Mouse (Mus musculus): Measurements from ENCODE around the gene Zfpm1. TPM values are rescaled to one million over a fixed set of nuclear protein-coding genes. Genes with fewer than 3 reads are reported as not detected.
A peak's percentile ranks its signal among the peaks of the same experiment; 100 is the strongest.

The Zfpm1 gene
- total RNA-seq, 2 experiments from 2014 or later = 10.6 to 12.8 TPM

DNA sequence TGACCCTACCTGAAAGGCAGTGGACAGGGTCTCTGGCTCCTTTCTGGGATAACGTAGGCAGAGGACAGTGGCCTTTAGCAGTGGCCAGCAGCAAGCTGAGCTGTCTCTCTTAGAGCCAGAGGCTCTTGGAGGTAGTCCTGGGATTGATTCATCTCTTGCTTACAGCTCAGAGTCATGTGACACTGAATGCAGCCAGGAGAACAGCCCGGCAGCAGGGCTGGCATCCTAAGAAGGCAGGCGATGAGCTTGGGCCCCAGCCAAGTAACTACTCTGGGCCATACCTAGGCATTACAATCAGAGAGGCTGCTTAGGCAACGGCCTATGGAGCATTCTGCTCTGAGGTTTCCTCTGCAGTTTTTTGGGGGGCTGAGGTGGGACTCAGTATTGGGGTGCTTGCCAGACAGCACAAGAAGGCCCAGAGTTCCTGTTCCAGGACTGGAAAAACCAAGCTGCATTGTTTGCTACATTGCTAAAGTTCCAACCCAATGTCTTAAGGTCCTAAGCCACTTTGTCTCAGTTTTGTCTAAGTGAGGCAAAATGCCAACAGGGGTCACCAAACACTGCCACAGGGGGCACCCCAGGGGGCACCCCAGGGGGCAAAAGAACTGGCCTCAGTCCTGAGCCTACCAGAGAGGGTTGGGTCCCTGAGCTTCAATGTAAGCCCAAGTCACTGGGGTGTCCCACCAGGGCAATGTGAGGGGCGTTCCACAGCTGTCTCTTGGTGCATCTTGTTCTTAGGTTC lies 66.0 kb downstream of the Zfpm1 start:
- no peak for DNase-seq

DNA sequence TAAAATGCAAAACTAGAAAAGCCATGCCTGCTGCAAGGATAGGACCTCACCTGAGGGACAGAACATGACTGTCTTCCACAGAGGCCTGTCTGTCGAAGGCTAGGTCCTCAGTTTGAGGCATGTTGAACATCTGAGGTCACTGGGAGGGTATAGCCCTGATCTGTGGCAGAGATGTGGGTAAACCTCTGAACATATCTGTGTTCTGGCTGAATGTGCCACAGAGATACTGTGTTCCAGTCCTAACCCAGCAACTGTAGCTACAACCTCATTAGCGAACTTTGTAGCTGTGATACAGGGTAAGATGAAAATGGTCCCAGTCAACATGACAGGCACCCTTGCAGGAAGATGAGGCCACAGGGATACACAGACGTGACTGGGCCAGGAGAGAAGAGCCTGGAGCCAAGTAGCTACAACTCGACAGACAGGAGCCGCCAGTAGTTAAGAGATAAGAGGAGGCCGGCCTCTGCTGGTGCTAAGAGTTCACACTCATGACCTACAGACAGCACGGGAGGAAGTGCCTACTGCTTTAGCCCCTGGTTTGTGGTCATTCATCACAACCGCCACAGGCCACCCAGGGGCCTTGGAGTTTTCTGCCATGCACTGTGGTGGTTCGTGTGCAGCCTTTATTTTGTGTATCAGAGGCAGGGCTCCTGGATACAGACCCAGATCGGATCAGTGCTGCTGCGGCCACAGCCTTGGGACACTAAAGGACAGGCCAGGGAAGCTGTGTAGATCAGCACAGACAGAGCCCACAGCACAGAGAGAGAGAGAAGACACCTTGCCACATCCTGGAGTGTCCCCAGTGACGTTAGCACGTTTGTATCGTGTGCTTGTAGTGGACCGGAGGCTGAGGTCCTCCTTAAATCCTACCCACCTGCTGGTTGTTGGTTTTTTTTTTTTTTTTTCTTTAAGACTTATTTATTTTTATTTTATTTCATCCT lies 67.7 kb downstream of the Zfpm1 start:
- no peak for DNase-seq

DNA sequence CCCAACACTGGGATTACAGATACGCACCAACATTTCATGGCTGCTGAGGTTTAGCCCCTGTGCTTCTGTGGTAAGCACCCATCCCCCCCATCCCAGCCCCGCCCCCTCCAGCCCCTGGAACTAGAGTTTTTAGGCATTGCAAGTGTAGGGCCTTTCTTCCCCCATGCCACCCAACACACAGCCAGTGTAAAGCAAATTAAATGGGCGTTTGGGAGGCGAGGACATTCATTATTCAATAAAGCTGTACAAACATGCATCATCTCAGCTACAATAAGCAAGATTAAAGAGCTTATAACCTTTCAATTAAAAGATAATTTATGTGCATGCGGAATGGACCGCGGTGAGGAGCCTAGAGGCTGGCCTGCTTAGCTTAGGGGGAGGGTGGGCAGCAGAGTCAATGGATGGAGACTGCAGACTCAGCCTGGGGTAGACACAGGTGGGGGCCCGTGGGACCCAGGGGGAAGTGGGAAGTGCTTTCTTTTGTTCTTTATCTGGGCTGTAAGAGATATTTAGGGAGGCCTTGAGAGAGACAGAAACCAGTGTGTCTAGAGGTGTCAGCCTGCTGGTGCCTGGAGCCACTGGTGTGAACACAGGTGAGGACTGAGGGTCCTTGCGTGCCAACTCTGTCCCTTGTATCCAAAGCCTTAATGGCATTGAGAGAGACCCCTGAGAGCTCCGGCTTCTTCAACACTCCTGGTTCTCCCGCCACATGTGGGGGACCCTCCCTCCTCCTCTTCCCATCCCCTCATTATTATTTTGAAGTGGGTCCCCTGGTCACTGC lies 68.6 kb downstream of the Zfpm1 start:
- no peak for DNase-seq

DNA sequence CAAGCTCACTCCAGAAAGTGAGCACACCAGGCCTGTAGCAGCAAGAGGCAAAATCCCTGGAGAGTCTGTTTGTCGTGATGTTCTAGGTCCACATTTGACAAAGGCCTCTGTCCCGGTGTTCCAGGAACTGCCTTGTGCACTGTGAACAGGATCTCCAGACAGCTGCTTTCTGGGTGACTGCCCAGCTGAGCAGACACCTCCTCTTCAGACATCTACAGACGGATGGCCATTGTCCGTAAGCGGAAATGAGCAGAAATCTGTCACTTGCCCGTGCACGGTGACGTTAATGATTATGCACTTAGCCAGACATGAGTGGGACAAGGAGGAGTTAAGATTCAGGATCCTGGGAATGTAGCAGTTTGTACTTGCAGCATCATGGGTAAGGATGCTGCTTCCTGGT lies 72.2 kb downstream of the Zfpm1 start:
- no peak for DNase-seq

GRCm38 (mm10) chr8:122355642-122356606 lies 74.0 kb downstream of the Zfpm1 start:
- no peak for DNase-seq

- no peak for DNase-seq
Observed at GRCm38 (mm10) chr8:122357202-122357601, 75.3 kb downstream of the Zfpm1 start.

DNA sequence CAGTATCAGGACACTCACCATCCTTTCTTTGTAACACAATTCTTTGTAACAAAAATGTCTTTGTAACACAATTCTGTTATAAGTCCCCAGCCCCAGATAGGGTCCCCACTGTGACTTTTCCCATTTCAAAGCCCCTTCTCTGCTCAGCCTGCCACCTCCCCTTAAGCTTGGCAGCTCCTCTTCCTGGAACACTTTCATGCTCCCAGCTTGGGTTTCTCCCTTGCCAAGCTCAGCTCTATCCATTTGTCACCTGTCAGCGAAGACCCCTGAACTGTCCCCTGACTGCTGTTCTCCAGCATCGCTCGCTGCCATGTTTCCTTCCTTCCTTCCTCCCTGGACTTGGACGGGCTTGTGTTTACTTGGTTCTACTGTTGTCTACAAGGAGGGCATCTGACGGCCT lies 75.7 kb downstream of the Zfpm1 start:
- no peak for DNase-seq

DNA sequence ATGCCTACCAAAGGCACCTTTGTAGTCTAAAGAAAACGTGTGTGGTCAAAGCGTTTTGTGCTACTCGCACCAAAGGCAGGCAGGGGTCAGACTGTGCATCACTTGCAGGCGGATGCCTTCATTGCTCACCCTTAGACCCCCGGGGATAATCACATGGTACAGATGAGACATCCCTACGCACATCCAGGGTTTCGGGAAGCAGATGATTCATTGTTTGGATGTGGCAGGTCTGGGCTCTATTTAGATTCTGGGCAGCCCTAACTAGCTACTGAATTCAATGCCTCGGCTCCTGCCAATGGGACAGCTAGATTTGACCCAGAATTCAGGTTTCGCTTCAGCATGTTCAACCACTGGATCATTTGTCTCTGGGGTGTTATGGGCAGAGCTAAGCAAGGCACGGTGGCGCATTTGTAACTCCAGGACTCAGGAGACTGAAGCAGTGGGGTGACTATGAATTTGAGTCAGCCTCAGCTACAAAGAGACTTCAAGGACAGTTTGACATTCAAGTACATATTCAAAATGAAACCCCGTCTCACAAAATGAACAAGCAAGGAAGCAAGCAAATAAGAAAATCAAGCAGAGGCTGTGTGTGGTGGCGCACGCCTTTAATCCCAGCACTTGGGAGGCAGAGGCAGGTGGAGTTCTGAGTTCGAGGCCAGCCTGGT lies 77.3 kb downstream of the Zfpm1 start:
- DNase-seq = no peak

GRCm38 (mm10) chr8:122360696-122361416 lies 78.9 kb downstream of the Zfpm1 start, which contains the start of gene Trhr2:
Gene Trhr2 (minus strand): TSS chr8:122360746.
- DNase-seq = no peak

DNA sequence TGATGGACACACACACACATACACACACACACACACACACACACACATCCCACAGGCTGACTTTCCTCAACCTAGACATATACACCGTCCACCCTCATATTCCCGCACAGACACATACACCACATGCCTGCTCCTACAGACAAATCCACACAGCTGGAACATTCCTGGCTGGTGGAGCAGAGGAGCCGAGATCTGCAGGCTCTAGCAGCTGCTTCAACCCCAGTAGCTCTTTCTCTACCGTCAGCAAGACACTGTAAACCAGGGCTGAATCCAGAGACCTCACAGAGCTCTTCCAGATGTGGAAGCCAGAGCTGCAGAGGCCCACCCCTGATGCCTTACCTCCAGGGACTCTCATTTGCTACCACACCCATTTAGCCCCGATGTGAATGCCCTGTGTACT lies 80.3 kb downstream of the Zfpm1 start:
- DNase-seq = no peak

- DNase-seq = no peak
Observed at GRCm38 (mm10) chr8:122362967-122363366, 81.0 kb downstream of the Zfpm1 start.

DNA sequence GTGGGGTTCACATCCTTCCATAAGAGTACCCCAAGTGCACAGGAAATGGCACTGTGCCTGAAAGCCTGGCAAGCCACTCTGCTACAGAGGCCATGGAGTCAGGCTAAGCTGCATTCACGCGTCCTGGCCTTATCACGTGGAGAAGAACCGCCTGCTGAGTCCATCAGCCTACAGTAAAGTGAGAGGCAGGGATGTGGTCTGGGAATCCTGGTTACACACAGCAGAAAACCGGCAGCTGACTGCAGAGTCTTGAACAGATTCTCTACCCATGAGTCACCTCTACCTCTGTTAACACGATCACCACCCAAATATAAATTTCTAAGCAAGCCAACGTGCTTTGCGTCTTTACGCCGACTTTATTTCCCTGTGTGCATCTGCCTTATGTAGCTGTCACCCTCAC lies 86.6 kb downstream of the Zfpm1 start:
- DNase-seq = no peak

GRCm38 (mm10) chr8:122369665-122370064 lies 87.7 kb downstream of the Zfpm1 start:
- DNase-seq = peak; percentile 79

- DNase-seq = no peak
Observed at GRCm38 (mm10) chr8:122371706-122372105, 89.8 kb downstream of the Zfpm1 start.

DNA sequence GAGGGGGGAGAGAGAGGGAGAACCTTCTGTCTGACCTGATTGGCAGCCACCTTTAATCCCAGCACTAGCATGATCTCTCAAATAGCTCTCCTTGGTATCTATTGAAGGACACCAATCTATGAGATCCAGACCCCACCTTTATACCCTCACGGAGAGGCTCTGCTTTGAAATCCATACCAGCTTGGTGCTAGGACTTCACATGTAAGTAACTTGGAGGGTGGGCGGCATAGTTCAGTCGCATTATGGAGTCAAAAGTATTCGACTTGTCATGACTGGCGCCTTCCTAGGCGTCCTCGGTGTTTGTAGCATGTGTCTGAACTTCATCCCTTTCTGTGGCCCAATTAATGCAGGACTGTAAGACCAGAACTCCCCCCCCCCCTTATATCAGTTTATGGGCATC lies 93.4 kb downstream of the Zfpm1 start:
- no peak for DNase-seq

GRCm38 (mm10) chr8:122375751-122376364 lies 93.9 kb downstream of the Zfpm1 start:
- no peak for DNase-seq

DNA sequence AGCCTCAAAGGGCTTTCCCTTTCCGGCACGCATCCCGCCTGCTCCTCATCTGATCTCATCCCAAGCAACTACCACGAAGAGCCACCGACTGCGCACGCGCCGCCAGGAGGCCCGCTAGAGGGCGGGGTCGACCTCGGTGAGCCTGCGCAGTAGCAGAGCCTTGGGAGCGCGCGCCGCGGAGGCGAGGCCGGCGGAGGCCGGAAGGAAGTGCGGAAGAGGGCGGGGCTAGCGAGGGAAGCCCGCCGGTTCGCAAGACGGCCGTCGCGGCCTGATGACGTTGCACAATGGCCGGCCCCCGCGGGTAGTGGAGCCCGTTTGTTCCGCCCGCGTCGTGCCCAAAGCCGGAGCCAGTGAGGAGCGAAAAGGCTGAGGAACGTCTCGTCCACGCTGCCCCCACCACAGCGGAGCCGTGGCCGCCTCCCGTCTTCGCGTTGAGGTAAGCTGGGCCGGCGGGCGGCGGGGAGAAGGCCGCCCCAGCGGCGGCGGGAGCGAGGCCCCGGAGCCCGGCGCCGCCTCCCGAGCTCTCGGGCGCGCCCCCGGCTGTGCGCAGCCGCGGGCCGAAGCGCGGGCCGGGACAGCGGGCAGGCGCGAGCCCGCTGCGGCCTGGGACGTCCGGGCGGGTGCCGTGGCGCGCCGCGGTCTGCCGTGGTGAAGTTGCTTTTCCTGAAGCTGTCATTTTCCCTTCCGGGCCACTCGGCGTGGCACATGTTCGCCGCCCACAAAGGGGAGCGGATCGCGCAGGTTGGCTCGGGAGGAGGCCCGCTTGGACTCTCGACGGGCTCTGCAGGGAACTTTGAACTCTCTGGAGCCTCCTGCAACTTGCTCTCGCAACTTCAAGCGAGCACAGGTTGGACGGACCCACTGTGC lies 94.7 kb downstream of the Zfpm1 start, which contains the start of gene Zc3h18:
TSS of gene Zc3h18 (plus strand) at position 245 of the 867 bp plus-strand sequence.
- DNase-seq = peak; percentile 100

DNA sequence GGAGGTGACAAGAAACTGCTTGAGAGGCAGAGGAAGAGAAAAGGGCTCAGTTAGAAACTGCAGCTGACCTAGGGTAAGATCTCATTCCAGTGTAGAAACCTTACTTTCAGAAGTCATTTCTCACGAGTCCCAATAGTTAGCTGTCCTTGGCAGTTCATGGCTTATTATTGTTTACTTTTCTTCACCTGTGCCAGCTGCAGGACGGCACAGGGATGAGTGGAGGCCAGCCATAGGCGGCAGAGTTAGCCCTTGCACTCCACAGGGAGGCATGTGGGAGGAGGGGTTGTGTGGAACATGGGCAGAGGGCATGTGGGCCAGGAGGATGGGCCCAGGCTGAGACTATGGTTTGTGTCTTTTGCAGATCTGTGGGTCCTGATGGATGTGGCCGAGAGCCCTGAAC lies 101.1 kb downstream of the Zfpm1 start:
- DNase-seq = no peak
